Mouse (Mus musculus) myocyte (in vitro differentiated cells): Measurements from ENCODE around the gene Tspyl2.

ENCODE experiments used
- CEBPB ChIP-seq: IDR thresholded peaks from 2 replicates; pipeline ENCODE4 v1.6.1; 2011; ENCODE audit warnings: mild to moderate bottlenecking, moderate library complexity; ENCODE audit not compliant: poor library complexity, insufficient read depth, severe bottlenecking
- E2F4 ChIP-seq: IDR thresholded peaks from one replicate; pipeline ENCODE4 v1.6.1; 2011; ENCODE audit warnings: mild to moderate bottlenecking, control low read depth, moderate library complexity; ENCODE audit not compliant: insufficient read depth
- MAX ChIP-seq: IDR thresholded peaks from one replicate; pipeline ENCODE4 v1.6.1; 2011; ENCODE audit warnings: low read depth, mild to moderate bottlenecking, control low read depth
- MYOD1 ChIP-seq, 3 experiments: IDR thresholded peaks; one replicate each; pipeline ENCODE4 v1.6.1; 2011; ENCODE audit warnings: control low read depth in 2 of 3, low read depth in 2 of 3, mild to moderate bottlenecking in 2 of 3, moderate library complexity in 1 of 3; ENCODE audit not compliant: insufficient read length in 2 of 3, control insufficient read depth in 1 of 3
- MYOG ChIP-seq, 3 experiments: IDR thresholded peaks; one replicate each; pipeline ENCODE4 v1.6.1; 2011; ENCODE audit warnings: control low read depth in 2 of 3, low read depth in 2 of 3, mild to moderate bottlenecking in 2 of 3; ENCODE audit not compliant: insufficient read length in 2 of 3, control insufficient read depth in 1 of 3, insufficient read depth in 1 of 3
- POLR2A ChIP-seq: IDR thresholded peaks from one replicate; pipeline ENCODE4 v1.6.1; 2011; ENCODE audit warnings: low read depth, mild to moderate bottlenecking, control low read depth, moderate library complexity; ENCODE audit not compliant: insufficient read length
- POLR2AphosphoS2 ChIP-seq: IDR thresholded peaks from one replicate; pipeline ENCODE4 v1.6.1; 2011; ENCODE audit warnings: low read depth, control low read depth; ENCODE audit not compliant: insufficient read length
- SRF ChIP-seq: IDR thresholded peaks from one replicate; pipeline ENCODE4 v1.6.1; 2011; ENCODE audit warnings: low read depth; ENCODE audit not compliant: control insufficient read depth, insufficient read length
- TCF12 ChIP-seq: IDR thresholded peaks from one replicate; pipeline ENCODE4 v1.6.1; 2011; ENCODE audit warnings: mild to moderate bottlenecking, control low read depth; ENCODE audit not compliant: poor library complexity, insufficient read depth, severe bottlenecking
- TCF3 ChIP-seq: IDR thresholded peaks from one replicate; pipeline ENCODE4 v1.6.1; 2011; ENCODE audit warnings: low read depth, control low read depth; ENCODE audit not compliant: insufficient read length
- USF1 ChIP-seq: IDR thresholded peaks from one replicate; pipeline ENCODE4 v1.6.1; 2011; ENCODE audit warnings: low read depth, mild to moderate bottlenecking, control low read depth, moderate library complexity

DNA sequence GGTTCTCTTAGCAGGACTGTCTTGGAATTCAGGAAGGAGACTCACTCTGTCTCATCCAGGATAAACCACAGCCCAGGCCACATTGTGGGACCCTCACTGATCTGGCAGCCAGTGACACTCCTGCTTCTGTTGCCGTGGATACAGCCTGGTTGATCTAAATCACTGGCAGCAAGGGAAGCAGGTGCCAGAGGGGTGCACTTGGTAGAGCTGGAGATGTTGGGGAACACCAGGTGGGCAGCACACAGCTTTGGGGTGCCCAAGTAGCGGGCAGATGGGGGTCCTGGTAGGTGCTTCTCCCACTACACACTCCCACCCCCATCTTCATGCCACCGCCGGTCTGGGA is 25.8 kb upstream of the Tspyl2 start:
- TF ChIP-seq TCF12, result no peak
- no peak for TF ChIP-seq POLR2A
- TF ChIP-seq TCF3, result no peak
- TF ChIP-seq POLR2AphosphoS2, result no peak
- TF ChIP-seq SRF, result no peak
- TF ChIP-seq MAX, result no peak
- TF ChIP-seq CEBPB, result no peak
- no peak for TF ChIP-seq MYOD1 (IDR thresholded peaks at IDR 0.05; ENCODE audit: control insufficient read depth in 1 of 3, insufficient read length in 2 of 3, low read depth in 2 of 3)
- no peak for TF ChIP-seq MYOG (IDR thresholded peaks at IDR 0.05; ENCODE audit: control insufficient read depth in 1 of 3, insufficient read depth in 1 of 3, insufficient read length in 2 of 3, low read depth in 2 of 3)
- TF ChIP-seq E2F4, result no peak
- TF ChIP-seq USF1, result no peak
